Mouse (Mus musculus) lung, postnatal 10 days (tissue): Measurements from ENCODE around the gene Gfm2.

Experiments
- DNase-seq: peaks from one replicate; pipeline ENCODE4 v3.0.0; 2021

Gene Gfm2

GRCm38 (mm10) chr13:97193420-97193819 is 55.7 kb downstream of the Gfm2 start:
- DNase-seq: peak; percentile 85

GRCm38 (mm10) chr13:97196186-97196924 is 58.6 kb downstream of the Gfm2 start:
- no peak for DNase-seq

DNA sequence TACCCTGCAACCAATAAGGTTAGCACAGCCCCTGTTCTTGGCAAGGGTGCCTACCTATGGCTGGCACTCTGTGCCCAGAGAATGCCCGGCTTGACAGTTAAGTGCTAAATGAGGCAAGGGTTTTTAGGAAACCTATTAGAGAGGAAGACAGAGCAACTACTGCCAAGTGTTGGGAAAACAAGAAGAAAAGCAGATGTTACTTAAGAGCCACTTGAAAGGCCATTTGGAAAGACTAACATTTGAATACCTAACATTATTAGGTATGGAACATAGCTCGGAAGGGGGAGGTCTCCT is 59.1 kb downstream of the Gfm2 start:
- no peak for DNase-seq

GRCm38 (mm10) chr13:97197932-97198562 is 60.3 kb downstream of the Gfm2 start, which contains the start of gene Hexb:
TSS of gene Hexb (minus strand) at chr13:97198357.
- peak; percentile 96 for DNase-seq

DNA sequence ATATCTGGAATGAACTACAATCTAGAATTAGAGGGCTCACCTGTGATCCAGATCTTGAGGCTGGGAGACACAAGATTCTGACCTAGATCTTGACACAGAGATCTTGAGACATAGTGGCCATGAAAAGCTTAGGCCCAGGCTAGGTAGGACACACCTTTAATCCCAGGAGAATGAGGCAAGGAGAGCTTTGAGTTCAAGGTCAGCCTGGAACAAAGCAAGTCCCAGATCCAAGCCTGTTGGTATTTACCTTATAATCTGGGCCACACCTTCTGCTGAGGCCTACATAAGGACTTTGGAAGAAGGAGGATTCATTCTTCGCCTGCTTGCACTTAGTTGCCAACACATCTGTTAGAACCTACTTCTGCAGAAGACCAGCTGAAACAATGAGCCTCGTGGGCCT is 61.4 kb downstream of the Gfm2 start:
- no peak for DNase-seq

GRCm38 (mm10) chr13:97201076-97201475 is 63.3 kb downstream of the Gfm2 start:
- no peak for DNase-seq

DNA sequence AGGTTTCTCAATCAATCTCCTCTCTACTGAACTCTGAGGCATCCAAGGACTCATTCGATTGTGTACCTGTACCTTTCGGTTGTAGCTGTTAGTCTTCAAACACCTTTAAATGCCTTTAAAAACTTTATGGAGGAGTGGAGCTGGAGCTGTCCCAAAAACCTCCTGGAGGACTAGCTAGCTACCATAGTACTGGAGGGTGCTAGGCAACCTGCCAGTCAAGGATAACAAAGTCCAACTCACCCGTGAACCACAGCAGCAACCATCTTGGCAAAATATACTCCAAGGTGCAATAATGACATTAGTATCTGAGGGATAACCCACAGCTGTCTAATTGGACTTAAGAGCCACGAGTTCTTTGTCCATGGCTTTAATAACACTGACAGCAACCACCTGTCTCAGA is 64.2 kb downstream of the Gfm2 start:
- DNase-seq: no peak

GRCm38 (mm10) chr13:97205052-97205701 is 67.4 kb downstream of the Gfm2 start:
- peak; percentile 91 for DNase-seq

DNA sequence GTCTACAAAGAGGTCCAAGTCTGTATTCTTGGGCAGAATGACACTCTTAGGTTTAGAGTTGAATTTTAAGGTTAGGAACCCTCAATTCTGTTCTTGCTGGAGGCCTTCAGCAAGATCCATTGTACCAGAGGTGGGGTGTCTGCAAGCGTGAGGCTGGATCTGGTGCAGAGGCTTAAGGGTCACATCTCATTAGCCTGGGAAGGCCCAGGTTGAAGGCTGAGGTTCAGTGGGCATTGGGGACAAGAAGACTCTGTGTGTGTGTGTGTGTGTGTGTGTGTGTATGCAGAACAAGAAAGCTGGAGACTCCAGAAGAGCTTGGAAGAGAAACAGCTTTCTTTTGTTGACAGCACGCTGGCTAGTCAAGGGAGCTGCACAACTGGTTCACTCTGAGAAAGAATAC is 68.3 kb downstream of the Gfm2 start:
- DNase-seq: no peak

DNA sequence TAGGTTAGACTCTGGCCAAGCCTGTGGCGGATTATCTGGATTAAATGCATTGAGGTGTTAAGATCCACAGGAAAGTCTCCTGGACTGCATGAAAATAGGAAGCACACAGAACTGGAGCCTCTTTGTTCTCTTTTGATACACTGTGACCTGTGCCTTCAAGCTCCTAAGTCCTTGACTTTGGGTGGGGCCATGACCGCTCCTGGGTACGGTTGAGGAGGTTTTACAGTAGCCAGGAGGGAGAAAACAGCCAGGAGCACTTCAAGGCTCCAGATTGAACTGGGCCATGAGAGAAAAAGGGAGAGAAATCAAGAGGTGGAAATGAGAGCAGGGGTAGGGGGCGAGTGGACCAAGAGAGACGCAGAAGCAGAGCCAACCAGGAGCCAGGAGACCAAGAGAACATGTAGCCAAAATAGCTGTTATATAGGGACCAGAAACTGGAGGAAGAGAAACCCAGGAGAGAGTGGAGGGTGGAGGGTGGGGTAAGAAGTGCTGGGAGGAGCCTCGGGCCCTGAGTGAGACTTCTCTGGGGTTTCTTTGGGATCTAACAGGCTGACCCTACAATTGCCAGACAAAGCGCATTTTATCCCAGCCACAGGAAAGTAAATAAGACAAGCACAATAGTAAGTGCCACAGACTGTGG is 69.9 kb downstream of the Gfm2 start:
- no peak for DNase-seq

- DNase-seq: peak; percentile 25
These were observed 70.4 kb downstream of the Gfm2 start for GRCm38 (mm10) chr13:97208112-97208478.

GRCm38 (mm10) chr13:97208500-97209010 is 70.8 kb downstream of the Gfm2 start:
- DNase-seq: no peak

DNA sequence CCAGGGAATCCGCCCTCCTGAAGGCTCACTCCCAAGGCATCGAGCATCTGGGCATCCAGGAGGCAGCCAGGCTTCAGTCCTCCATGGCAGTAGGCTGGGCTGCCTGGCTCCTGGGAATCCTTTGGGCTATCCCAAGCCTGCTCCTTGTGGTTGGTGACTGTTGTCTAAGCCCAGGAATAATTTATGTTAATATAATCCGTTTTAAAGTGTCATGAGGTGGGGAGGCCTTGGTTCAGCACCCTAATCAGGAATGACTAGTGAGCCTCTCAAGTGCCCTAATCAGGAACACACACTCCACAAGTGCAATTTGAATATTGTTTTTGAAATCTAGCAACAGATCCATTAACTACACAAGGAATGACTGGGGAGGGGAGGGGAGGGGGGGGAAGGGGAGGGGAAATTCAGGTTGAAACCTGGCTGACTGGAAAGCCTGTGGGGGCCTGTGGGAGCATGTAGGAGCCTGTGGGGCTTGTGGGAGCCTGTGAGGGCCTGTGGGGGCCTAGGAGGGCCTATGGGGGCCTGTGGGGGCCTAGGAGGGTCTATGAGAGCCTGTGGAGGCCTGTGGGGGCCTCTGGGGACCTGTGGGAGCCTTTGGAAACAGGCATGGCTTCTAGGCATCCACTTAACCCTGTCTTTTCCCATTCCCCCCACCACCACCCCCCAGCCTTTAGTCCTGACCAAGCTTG is 77.0 kb downstream of the Gfm2 start:
- DNase-seq: no peak

GRCm38 (mm10) chr13:97215563-97215962 is 77.8 kb downstream of the Gfm2 start:
- no peak for DNase-seq

GRCm38 (mm10) chr13:97216196-97216595 is 78.5 kb downstream of the Gfm2 start:
- DNase-seq: no peak

GRCm38 (mm10) chr13:97220022-97220421 is 82.3 kb downstream of the Gfm2 start:
- no peak for DNase-seq

DNA sequence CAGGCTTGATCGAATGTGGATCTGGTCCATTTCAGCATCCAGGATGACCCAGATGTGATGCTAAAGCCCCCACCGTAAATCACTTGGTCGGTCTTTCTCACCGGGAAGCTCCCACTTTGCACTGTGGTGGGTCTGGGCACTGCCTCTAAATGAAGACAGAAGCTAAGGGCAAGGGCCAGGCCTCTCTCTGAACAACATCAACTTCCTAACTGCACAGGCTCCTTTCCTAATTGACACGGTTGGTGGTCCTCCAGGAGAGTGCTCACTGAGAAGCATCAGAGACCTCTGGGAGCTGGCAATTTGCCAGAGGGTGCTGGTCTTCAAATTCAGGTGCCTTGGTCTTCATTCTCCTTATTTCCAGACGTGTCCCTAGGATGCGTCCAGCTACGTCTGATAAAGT is 86.1 kb downstream of the Gfm2 start:
- DNase-seq: no peak

DNA sequence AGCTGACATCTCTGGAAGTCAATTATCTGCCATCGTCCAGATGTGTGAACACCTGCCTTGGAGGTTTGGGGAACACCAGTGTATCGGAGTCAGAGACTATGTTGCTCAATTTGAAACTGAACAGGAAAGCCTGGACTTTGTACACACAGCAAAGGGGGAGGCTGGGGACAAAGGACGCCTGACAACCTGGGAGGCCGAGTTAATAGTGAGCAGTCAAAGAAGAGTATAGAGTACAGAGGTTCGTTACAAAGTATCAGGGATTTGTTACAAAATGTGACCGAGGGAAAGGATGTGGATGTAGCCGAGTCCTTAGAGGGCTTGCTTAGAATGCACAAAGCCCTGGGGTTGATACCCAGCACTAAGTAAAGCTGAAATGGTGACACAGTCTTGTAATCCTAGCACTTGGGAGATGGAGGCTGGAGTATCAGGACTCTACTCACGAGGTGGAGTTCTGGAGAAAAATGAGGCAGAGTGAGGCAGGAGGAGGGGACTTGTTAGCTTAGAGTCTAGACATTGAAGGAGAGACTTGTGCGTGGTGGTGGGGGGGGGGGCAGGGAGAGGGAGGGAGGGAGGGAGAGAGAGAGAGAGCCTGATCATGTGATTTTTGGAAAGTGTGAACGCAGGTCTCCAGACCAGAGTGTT is 86.7 kb downstream of the Gfm2 start:
- DNase-seq: no peak

DNA sequence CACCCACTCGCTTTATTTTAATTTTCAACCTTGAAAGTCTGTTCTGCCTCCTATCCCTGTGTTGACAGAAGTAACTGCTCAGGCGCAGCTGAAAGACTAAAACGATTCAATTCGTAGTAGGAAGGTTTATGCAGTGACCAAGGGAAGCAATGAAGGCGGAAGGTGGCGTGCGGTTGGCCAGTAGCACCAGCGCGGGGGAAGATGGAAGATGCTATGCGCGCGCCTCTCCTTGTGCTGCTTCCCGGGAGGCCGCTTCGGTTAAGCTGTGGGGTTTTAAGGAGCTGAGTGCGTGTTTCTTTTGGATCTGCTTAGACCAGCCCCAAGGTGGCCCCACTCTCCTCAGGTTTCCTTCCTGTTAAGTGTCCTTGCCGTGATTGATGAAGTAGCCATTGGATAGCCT is 87.4 kb downstream of the Gfm2 start:
- DNase-seq: no peak

GRCm38 (mm10) chr13:97227795-97228194 is 90.1 kb downstream of the Gfm2 start:
- DNase-seq: no peak

GRCm38 (mm10) chr13:97230101-97230500 is 92.4 kb downstream of the Gfm2 start:
- DNase-seq: no peak
